Mouse (Mus musculus) activated CD4-positive, CD25-positive, alpha-beta regulatory T cell, adult 4 months (primary cell): ENCODE measurements around the gene Mrps18a. TPM values are rescaled to one million over a fixed set of nuclear protein-coding genes. Genes with fewer than 3 reads are reported as not detected.

ENCODE experiments used
- ATAC-seq: one replicate; pipeline ENCODE4 v1.8.0; 2017
- polyA plus RNA-seq, 2 experiments: library from polyadenylated mRNA; unstranded; fragments of 100-300 nt; shearing (Covaris generic); gene quantifications; one replicate each; pipeline ENCODE4 v1.2.1; 2017

The Mrps18a gene
- polyA plus RNA-seq, 2 experiments from 2014 or later, result 101 to 132 TPM

- no peak for ATAC-seq
Observed at GRCm38 (mm10) chr17:46102608-46103159, 8.1 kb upstream of the Mrps18a start.

GRCm38 (mm10) chr17:46104487-46104886, 6.3 kb upstream of the Mrps18a start:
- no peak for ATAC-seq

- ATAC-seq, result no peak
Observed at GRCm38 (mm10) chr17:46108286-46108685, 2.5 kb upstream of the Mrps18a start.

GRCm38 (mm10) chr17:46115489-46115888, 4.7 kb downstream of the Mrps18a start:
- no peak for ATAC-seq

GRCm38 (mm10) chr17:46116138-46116537, 5.4 kb downstream of the Mrps18a start:
- no peak for ATAC-seq

GRCm38 (mm10) chr17:46116881-46117280, 6.1 kb downstream of the Mrps18a start:
- ATAC-seq, result no peak

GRCm38 (mm10) chr17:46117623-46118422, 7.0 kb downstream of the Mrps18a start:
- no peak for ATAC-seq

- no peak for ATAC-seq
Observed at GRCm38 (mm10) chr17:46118423-46118850, 7.7 kb downstream of the Mrps18a start.

GRCm38 (mm10) chr17:46119641-46120040, 8.9 kb downstream of the Mrps18a start:
- ATAC-seq, result no peak

- no peak for ATAC-seq
Observed at GRCm38 (mm10) chr17:46122791-46123190, 12.0 kb downstream of the Mrps18a start.

- ATAC-seq, result no peak
Observed at GRCm38 (mm10) chr17:46123285-46123684, 12.5 kb downstream of the Mrps18a start.

- no peak for ATAC-seq
Observed at GRCm38 (mm10) chr17:46123953-46124700, 13.3 kb downstream of the Mrps18a start.

- ATAC-seq, result no peak
Observed at GRCm38 (mm10) chr17:46126608-46127007, 15.8 kb downstream of the Mrps18a start.

- ATAC-seq, result no peak
Observed at GRCm38 (mm10) chr17:46127814-46128493, 17.2 kb downstream of the Mrps18a start.

- ATAC-seq, result no peak
Observed at GRCm38 (mm10) chr17:46129741-46130498, 19.1 kb downstream of the Mrps18a start.

- ATAC-seq, result peak; percentile 65
Observed at GRCm38 (mm10) chr17:46132058-46132718, 21.4 kb downstream of the Mrps18a start.

- no peak for ATAC-seq
Observed at GRCm38 (mm10) chr17:46132862-46133261, 22.1 kb downstream of the Mrps18a start.

- ATAC-seq, result no peak
Observed at GRCm38 (mm10) chr17:46138563-46139236, 27.9 kb downstream of the Mrps18a start.

GRCm38 (mm10) chr17:46139872-46140271, 29.1 kb downstream of the Mrps18a start:
- no peak for ATAC-seq

- peak; percentile 98 for ATAC-seq
Observed at GRCm38 (mm10) chr17:46143578-46144423, 33.0 kb downstream of the Mrps18a start, which contains the start of gene Rsph9. Gene Rsph9 (minus strand): TSS chr17:46144216.
